Mouse (Mus musculus): ENCODE data around the gene Gm4498. TPM values are rescaled to one million over a fixed set of nuclear protein-coding genes. Genes with fewer than 3 reads are reported as not detected.

Gm4498 gene
- polyA plus RNA-seq (2014; fragmentation: Illumina TruSeq; extraction: RNeasy Lipid Tissue Mini Kit (QIAGEN cat#74804); ENCODE audit: low read depth, low replicate concordance): not detected

GRCm38 (mm10) chr7:20233728-20234127 lies at the start of gene Gm4498:
TSS of gene Gm4498 (minus strand) at chr7:20233828.

GRCm38 (mm10) chr7:20262734-20263133 lies 29.1 kb upstream of the Gm4498 start, which contains the start of gene Gm5890:
TSS of gene Gm5890 (minus strand) at chr7:20262834.

GRCm38 (mm10) chr7:20205507-20205906 lies 28.1 kb downstream of the Gm4498 start, which contains the start of gene Gm6164:
TSS of gene Gm6164 (minus strand) at chr7:20205607.

GRCm38 (mm10) chr7:20193410-20193809 lies 40.2 kb downstream of the Gm4498 start, which contains the start of gene Vmn1r95:
TSS of gene Vmn1r95 (plus strand) at chr7:20193710.

Other genes starting within 250 kb of the Gm4498 start
- gene Nlrp9b, start 242.4 kb downstream of the Gm4498 start, polyA plus RNA-seq (2014; fragmentation: Illumina TruSeq; extraction: RNeasy Lipid Tissue Mini Kit (QIAGEN cat#74804); ENCODE audit: low read depth, low replicate concordance): 0.16 TPM
- gene Vmn1r91, start 134.1 kb downstream of the Gm4498 start, polyA plus RNA-seq (2014; fragmentation: Illumina TruSeq; extraction: RNeasy Lipid Tissue Mini Kit (QIAGEN cat#74804); ENCODE audit: low read depth, low replicate concordance): not detected
- gene Gm16442, start 111.2 kb downstream of the Gm4498 start, polyA plus RNA-seq (2014; fragmentation: Illumina TruSeq; extraction: RNeasy Lipid Tissue Mini Kit (QIAGEN cat#74804); ENCODE audit: low read depth, low replicate concordance): not detected
- gene Vmn1r93, start 94.7 kb downstream of the Gm4498 start, polyA plus RNA-seq (2014; fragmentation: Illumina TruSeq; extraction: RNeasy Lipid Tissue Mini Kit (QIAGEN cat#74804); ENCODE audit: low read depth, low replicate concordance): not detected
- not detected for gene Vmn1r94, start 65.5 kb downstream of the Gm4498 start, polyA plus RNA-seq (2014; fragmentation: Illumina TruSeq; extraction: RNeasy Lipid Tissue Mini Kit (QIAGEN cat#74804); ENCODE audit: low read depth, low replicate concordance)
- not detected for gene Vmn1r95, start 40.1 kb downstream of the Gm4498 start, polyA plus RNA-seq (2014; fragmentation: Illumina TruSeq; extraction: RNeasy Lipid Tissue Mini Kit (QIAGEN cat#74804); ENCODE audit: low read depth, low replicate concordance)
- gene Gm6164, start 28.2 kb downstream of the Gm4498 start, polyA plus RNA-seq (2014; fragmentation: Illumina TruSeq; extraction: RNeasy Lipid Tissue Mini Kit (QIAGEN cat#74804); ENCODE audit: low read depth, low replicate concordance): not detected
- not detected for gene Gm5890, start 29.0 kb upstream of the Gm4498 start, polyA plus RNA-seq (2014; fragmentation: Illumina TruSeq; extraction: RNeasy Lipid Tissue Mini Kit (QIAGEN cat#74804); ENCODE audit: low read depth, low replicate concordance)
- not detected for gene Gm4133, start 100.2 kb upstream of the Gm4498 start, polyA plus RNA-seq (2014; fragmentation: Illumina TruSeq; extraction: RNeasy Lipid Tissue Mini Kit (QIAGEN cat#74804); ENCODE audit: low read depth, low replicate concordance)
- gene Gm5728, start 141.6 kb upstream of the Gm4498 start, polyA plus RNA-seq (2014; fragmentation: Illumina TruSeq; extraction: RNeasy Lipid Tissue Mini Kit (QIAGEN cat#74804); ENCODE audit: low read depth, low replicate concordance): not detected
- not detected for gene Vmn1r100, start 184.1 kb upstream of the Gm4498 start, polyA plus RNA-seq (2014; fragmentation: Illumina TruSeq; extraction: RNeasy Lipid Tissue Mini Kit (QIAGEN cat#74804); ENCODE audit: low read depth, low replicate concordance)
- not detected for gene Vmn1r101, start 208.8 kb upstream of the Gm4498 start, polyA plus RNA-seq (2014; fragmentation: Illumina TruSeq; extraction: RNeasy Lipid Tissue Mini Kit (QIAGEN cat#74804); ENCODE audit: low read depth, low replicate concordance)
- not detected for gene Gm10670, start 241.1 kb upstream of the Gm4498 start, polyA plus RNA-seq (2014; fragmentation: Illumina TruSeq; extraction: RNeasy Lipid Tissue Mini Kit (QIAGEN cat#74804); ENCODE audit: low read depth, low replicate concordance)

Data from kidney, adult 10 weeks (tissue).